Mouse (Mus musculus) gastrocnemius, postnatal 14 days (tissue): ENCODE data around the gene Naa35. TPM values are rescaled to one million over a fixed set of nuclear protein-coding genes. Genes with fewer than 3 reads are reported as not detected.

ENCODE experiments used
- DNase-seq: peaks from one replicate; pipeline ENCODE4 v3.0.0; 2021; ENCODE audit warnings: mixed read lengths
- intact Hi-C: fragments of 180-260 bp; cut with DNase I; formaldehyde crosslinking; loops from one replicate; pipeline ENCODE4 v1.15.1; 2025; ENCODE audit warnings: low total_unique reads
- total RNA-seq, 2 experiments: library from RNA; stranded (reverse); gene quantifications; 2 replicates each; pipeline ENCODE4 v1.2.3; 2021

Gene Naa35
- total RNA-seq, 2 experiments from 2014 or later, result 25.2 to 26.4 TPM

GRCm38 (mm10) chr13:59657781-59658180, 72.7 kb downstream of the Naa35 start:
- intact Hi-C loops, result no loop called here
- DNase-seq, result no peak

GRCm38 (mm10) chr13:59660371-59660770, 75.3 kb downstream of the Naa35 start:
- intact Hi-C loops, result no loop called here
- no peak for DNase-seq

- intact Hi-C loops, result no loop called here
Observed at GRCm38 (mm10) chr13:59661387-59661786, 76.3 kb downstream of the Naa35 start.

GRCm38 (mm10) chr13:59661966-59662365, 76.9 kb downstream of the Naa35 start:
- DNase-seq, result no peak
- intact Hi-C loops, result no loop called here

More at GRCm38 (mm10) chr13:59661387-59661786, 76.3 kb downstream of the Naa35 start:
- DNase-seq, result no peak

- DNase-seq, result no peak
- intact Hi-C loops, result no loop called here
Observed at GRCm38 (mm10) chr13:59663939-59664712, 79.1 kb downstream of the Naa35 start.

- intact Hi-C loops, result no loop called here
- no peak for DNase-seq
Observed at GRCm38 (mm10) chr13:59667763-59668162, 82.7 kb downstream of the Naa35 start.

GRCm38 (mm10) chr13:59668501-59669093, 83.5 kb downstream of the Naa35 start:
- no peak for DNase-seq
- intact Hi-C loops, result no loop called here

GRCm38 (mm10) chr13:59669946-59670345, 84.9 kb downstream of the Naa35 start:
- no peak for DNase-seq
- intact Hi-C loops, result no loop called here

- intact Hi-C loops, result no loop called here
- no peak for DNase-seq
Observed at GRCm38 (mm10) chr13:59671521-59671920, 86.5 kb downstream of the Naa35 start.

GRCm38 (mm10) chr13:59672248-59672647, 87.2 kb downstream of the Naa35 start:
- intact Hi-C loops, result no loop called here
- DNase-seq, result no peak

- intact Hi-C loops, result no loop called here
Observed at GRCm38 (mm10) chr13:59673597-59673996, 88.5 kb downstream of the Naa35 start.

GRCm38 (mm10) chr13:59674215-59674614, 89.2 kb downstream of the Naa35 start:
- no peak for DNase-seq
- intact Hi-C loops, result no loop called here

More at GRCm38 (mm10) chr13:59673597-59673996, 88.5 kb downstream of the Naa35 start:
- no peak for DNase-seq

GRCm38 (mm10) chr13:59674761-59675150, 89.7 kb downstream of the Naa35 start:
- no peak for DNase-seq
- intact Hi-C loops, result no loop called here

GRCm38 (mm10) chr13:59675151-59676011, 90.3 kb downstream of the Naa35 start, which contains the start of gene Golm1:
Golm1 (minus strand) TSS chr13:59675811.
- intact Hi-C loops, result no loop called here
- peak; percentile 70 for DNase-seq

GRCm38 (mm10) chr13:59676316-59677229, 91.5 kb downstream of the Naa35 start:
- no peak for DNase-seq
- intact Hi-C loops, result no loop called here

- no peak for DNase-seq
Observed at GRCm38 (mm10) chr13:59679306-59679705, 94.2 kb downstream of the Naa35 start.

GRCm38 (mm10) chr13:59679908-59680307, 94.8 kb downstream of the Naa35 start:
- intact Hi-C loops, result no loop called here
- no peak for DNase-seq

More at GRCm38 (mm10) chr13:59679306-59679705, 94.2 kb downstream of the Naa35 start:
- intact Hi-C loops, result no loop called here

- intact Hi-C loops, result no loop called here
- no peak for DNase-seq
Observed at GRCm38 (mm10) chr13:59682629-59683028, 97.6 kb downstream of the Naa35 start.

GRCm38 (mm10) chr13:59685236-59685635, 100.2 kb downstream of the Naa35 start:
- intact Hi-C loops, result no loop called here

More at GRCm38 (mm10) chr13:59685236-59685635, 100.2 kb downstream of the Naa35 start:
- no peak for DNase-seq
